Mouse (Mus musculus) bone marrow macrophage, adult 2 months (primary cell): Measurements from ENCODE around the gene Ifna13.

ENCODE experiments used
- CTCF ChIP-seq: IDR thresholded peaks from 2 replicates; pipeline ENCODE4 v1.5.1; 2012; ENCODE audit warnings: low read depth, mild to moderate bottlenecking, low read length, moderate library complexity
- POLR2A ChIP-seq: IDR thresholded peaks from 2 replicates; pipeline ENCODE4 v1.6.1; 2012; ENCODE audit warnings: mild to moderate bottlenecking, low read depth, low read length, borderline replicate concordance

DNA sequence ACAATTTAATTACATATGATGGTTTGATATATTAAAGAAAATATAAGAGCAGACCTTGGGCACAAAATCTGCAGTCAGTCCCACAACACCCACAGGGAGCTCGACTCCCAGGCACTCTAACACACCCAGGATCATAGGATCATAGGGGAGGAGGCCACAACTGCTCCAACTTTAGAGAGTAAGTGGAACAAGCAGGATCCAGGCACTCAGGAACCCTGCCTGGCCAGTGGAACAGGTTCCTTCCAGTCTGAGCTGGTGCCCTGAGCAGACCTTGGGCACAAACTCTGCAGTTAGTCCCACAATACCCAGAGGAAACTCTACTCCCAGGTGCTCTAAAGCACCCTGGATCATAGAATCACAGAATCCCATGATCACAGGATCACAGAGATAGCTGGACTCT, 11.2 kb upstream of the Ifna13 start:
- TF ChIP-seq POLR2A (no peak), CTCF (no peak)
